Mouse (Mus musculus) hindbrain, embryonic 12.5 days (tissue): ENCODE measurements around the gene Fam167b. TPM values are rescaled to one million over a fixed set of nuclear protein-coding genes. Genes with fewer than 3 reads are reported as not detected.
A peak's percentile ranks its signal among the peaks of the same experiment; 100 is the strongest.

ENCODE experiments used
- ATAC-seq: fragments of 200-750 bp; cut with Nextera tagmentation; 2 replicates; pipeline ENCODE4 v1.8.0; 2017; ENCODE audit warnings: moderate TSS enrichment; ENCODE audit not compliant: low FRiP score
- H3K27ac ChIP-seq: fragments of 300-500 bp; sonication (generic); 2 replicates; pipeline ENCODE4 v1.5.1; 2016; ENCODE audit warnings: mild to moderate bottlenecking
- H3K27me3 ChIP-seq: fragments of 300-500 bp; sonication (generic); 2 replicates; pipeline ENCODE4 v1.6.1; 2016; ENCODE audit warnings: mild to moderate bottlenecking
- H3K36me3 ChIP-seq: fragments of 300-500 bp; sonication (generic); 2 replicates; pipeline ENCODE4 v1.6.1; 2016; ENCODE audit warnings: mild to moderate bottlenecking
- H3K4me1 ChIP-seq: fragments of 300-500 bp; sonication (generic); 2 replicates; pipeline ENCODE4 v1.6.1; 2016
- H3K4me2 ChIP-seq: fragments of 300-500 bp; sonication (generic); replicated peaks from 2 replicates; pipeline ENCODE4 v1.6.1; 2016; ENCODE audit warnings: mild to moderate bottlenecking
- H3K4me3 ChIP-seq: fragments of 300-500 bp; sonication (generic); 2 replicates; pipeline ENCODE4 v1.5.1; 2016; ENCODE audit warnings: mild to moderate bottlenecking
- H3K9ac ChIP-seq: fragments of 300-500 bp; sonication (generic); 2 replicates; pipeline ENCODE4 v1.6.1; 2016; ENCODE audit warnings: mild to moderate bottlenecking, moderate library complexity
- H3K9me3 ChIP-seq: fragments of 300-500 bp; sonication (generic); replicated peaks from 2 replicates; pipeline ENCODE4 v1.6.1; 2016; ENCODE audit warnings: mild to moderate bottlenecking
- WGBS: fragments of 180-500 bp; shearing (Covaris S2); methylation state at CpG from one replicate; pipeline ENCODE4 v1.1.7; 2016; 5-methylcytosine and 5-hydroxymethylcytosine counted together
- polyA plus RNA-seq: library from polyadenylated mRNA; unstranded; fragments of >200 nt; fragmentation: Nextera tagmentation; extraction: Ambion mirVana; gene quantifications from 2 replicates; pipeline ENCODE4 v1.2.1, GENCODE M21; 2016

The Fam167b gene
- polyA plus RNA-seq, 1 experiment from 2014 or later = 1.7 TPM

- no peak overlapping the region for H3K4me3 ChIP-seq
- no peak overlapping the region for H3K9ac ChIP-seq
- no peaks in the 10 kb centered on the region for H3K9me3 ChIP-seq
- no peak overlapping the region for H3K27ac ChIP-seq
- H3K36me3 ChIP-seq = no peaks in the 10 kb centered on the region
- no peak for ATAC-seq
- no peaks in the 10 kb centered on the region for H3K27me3 ChIP-seq
- H3K4me2 ChIP-seq = no peak overlapping the region
- WGBS = 86% methylated on average over 13 of the region's 13 CpGs
- peaks cover 8% of the 10 kb centered on the region; the same call in 1 of the 2 replicates for H3K4me1 ChIP-seq
Measured at GRCm38 (mm10) chr4:129572236-129573092, 5.9 kb downstream of the Fam167b start.

DNA sequence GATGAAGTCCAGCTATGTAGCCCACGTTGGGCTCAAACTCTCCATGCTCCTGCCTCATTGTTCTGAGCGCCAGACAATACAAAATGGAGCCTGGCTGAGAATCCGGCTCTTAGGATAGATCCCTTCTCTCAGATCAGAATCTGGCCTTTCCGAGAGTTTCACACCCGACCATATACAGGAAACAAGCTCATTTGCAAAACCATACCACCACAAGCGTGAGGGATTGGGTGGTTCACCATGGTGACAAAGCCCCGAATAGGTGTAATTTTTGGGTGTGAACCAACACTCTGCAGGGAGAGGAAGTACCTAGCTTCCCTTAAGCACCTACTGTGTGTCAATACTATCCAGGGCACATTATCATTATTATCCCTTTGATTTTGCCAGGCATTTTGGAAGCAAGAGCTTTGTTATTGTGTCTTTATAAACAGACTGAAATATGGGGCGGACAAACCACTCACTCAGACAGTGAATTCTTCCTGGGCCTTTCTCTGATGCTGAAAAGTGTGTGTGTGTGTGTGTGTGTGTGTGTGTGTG, 6.7 kb downstream of the Fam167b start:
- 77% methylated on average over 8 of the region's 8 CpGs for WGBS
- Histone ChIP-seq H3K9me3 (no peaks in the 10 kb centered on the region), H3K4me3 (no peak overlapping the region), H3K36me3 (no peaks in the 10 kb centered on the region), H3K27me3 (no peaks in the 10 kb centered on the region), H3K4me2 (no peak overlapping the region), H3K4me1 (0 out of 2 replicates have a peak, but pooled peaks cover 4% of the 10 kb centered on the region), H3K9ac (no peak overlapping the region), H3K27ac (no peak overlapping the region)
- no peak for ATAC-seq

GRCm38 (mm10) chr4:129570028-129570427, 8.3 kb downstream of the Fam167b start:
- H3K9ac ChIP-seq = no peak overlapping the region
- 0 out of 2 replicates have a peak, but pooled peaks cover under 1% of the 10 kb centered on the region for H3K4me1 ChIP-seq
- no peak overlapping the region for H3K4me3 ChIP-seq
- no peak overlapping the region for H3K27ac ChIP-seq
- H3K9me3 ChIP-seq = no peaks in the 10 kb centered on the region
- no peaks in the 10 kb centered on the region for H3K27me3 ChIP-seq
- no peaks in the 10 kb centered on the region for H3K36me3 ChIP-seq
- no peak for ATAC-seq
- WGBS = 90% methylated on average over 6 of the region's 6 CpGs
- H3K4me2 ChIP-seq = no peak overlapping the region

- WGBS = 92% methylated on average over 7 of the region's 7 CpGs
- Histone ChIP-seq H3K9me3 (no peaks in the 10 kb centered on the region), H3K4me2 (no peak overlapping the region), H3K27ac (no peak overlapping the region), H3K4me1 (0 out of 2 replicates have a peak, but pooled peaks cover 3% of the 10 kb centered on the region), H3K27me3 (no peaks in the 10 kb centered on the region), H3K36me3 (no peaks in the 10 kb centered on the region), H3K9ac (no peak overlapping the region), H3K4me3 (no peak overlapping the region)
- ATAC-seq = no peak
Measured at GRCm38 (mm10) chr4:129568366-129568765, 10.0 kb downstream of the Fam167b start.

GRCm38 (mm10) chr4:129565139-129565538, 13.2 kb downstream of the Fam167b start:
- Histone ChIP-seq H3K9ac (no peak overlapping the region), H3K36me3 (no peaks in the 10 kb centered on the region), H3K27ac (no peak overlapping the region), H3K27me3 (no peaks in the 10 kb centered on the region), H3K4me2 (no peak overlapping the region), H3K9me3 (no peaks in the 10 kb centered on the region), H3K4me3 (no peak overlapping the region), H3K4me1 (0 out of 2 replicates have a peak, but pooled peaks cover 3% of the 10 kb centered on the region)
- ATAC-seq = no peak
- 89% methylated on average over 6 of the region's 6 CpGs for WGBS

DNA sequence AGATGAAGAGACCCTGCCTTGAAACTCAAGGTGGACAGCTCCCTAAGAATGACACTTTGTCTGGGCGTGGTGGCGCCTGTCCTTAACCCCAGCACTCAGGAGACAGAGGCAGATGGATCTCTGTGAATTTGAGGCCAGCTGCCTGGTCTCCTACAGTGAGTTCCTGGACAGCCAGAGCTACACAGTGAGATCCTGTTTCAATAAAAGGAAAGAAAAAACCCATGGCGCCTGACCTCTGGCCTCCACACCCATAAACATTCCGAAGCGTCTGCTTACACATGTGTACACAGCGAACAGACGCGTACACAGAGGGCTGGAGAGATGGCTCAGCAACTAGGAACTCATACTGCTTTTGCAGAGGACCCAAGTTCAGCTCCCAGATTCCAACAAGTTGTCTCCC, 14.6 kb downstream of the Fam167b start:
- H3K9ac ChIP-seq = no peak overlapping the region
- H3K9me3 ChIP-seq = no peaks in the 10 kb centered on the region
- 0 out of 2 replicates have a peak, but pooled peaks cover 3% of the 10 kb centered on the region for H3K4me1 ChIP-seq
- H3K36me3 ChIP-seq = no peaks in the 10 kb centered on the region
- H3K4me3 ChIP-seq = no peak overlapping the region
- no peak overlapping the region for H3K27ac ChIP-seq
- ATAC-seq = no peak
- WGBS = 62% methylated on average over 8 of the region's 8 CpGs
- H3K27me3 ChIP-seq = no peaks in the 10 kb centered on the region
- H3K4me2 ChIP-seq = no peak overlapping the region

DNA sequence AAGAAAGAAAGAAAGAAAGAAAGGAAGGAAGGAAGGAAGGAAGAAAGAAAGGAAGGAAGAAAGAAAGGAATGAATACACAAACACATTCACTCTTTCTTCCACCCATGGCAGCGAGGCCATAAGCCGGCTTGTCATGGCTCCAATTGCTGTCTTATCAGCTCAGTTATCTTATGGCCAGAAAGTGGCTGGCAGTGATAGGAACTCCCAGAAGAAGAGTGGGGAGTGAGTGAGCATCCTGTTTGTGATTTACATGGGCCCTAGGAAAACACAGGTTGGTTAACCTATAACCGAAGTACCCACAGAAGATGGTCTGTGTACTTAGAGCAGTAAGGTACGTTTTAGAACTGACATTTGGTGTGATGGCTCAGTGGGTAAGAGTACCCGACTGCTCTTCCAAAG, 17.2 kb downstream of the Fam167b start:
- Histone ChIP-seq H3K9me3 (no peaks in the 10 kb centered on the region), H3K27me3 (no peaks in the 10 kb centered on the region; the same call in 1 of the 2 replicates), H3K27ac (no peak overlapping the region), H3K4me1 (0 out of 2 replicates have a peak, but pooled peaks cover 3% of the 10 kb centered on the region), H3K4me3 (no peak overlapping the region), H3K4me2 (no peak overlapping the region), H3K9ac (no peak overlapping the region), H3K36me3 (no peaks in the 10 kb centered on the region)
- WGBS = 95% methylated on average over 5 of the region's 5 CpGs
- ATAC-seq = no peak

DNA sequence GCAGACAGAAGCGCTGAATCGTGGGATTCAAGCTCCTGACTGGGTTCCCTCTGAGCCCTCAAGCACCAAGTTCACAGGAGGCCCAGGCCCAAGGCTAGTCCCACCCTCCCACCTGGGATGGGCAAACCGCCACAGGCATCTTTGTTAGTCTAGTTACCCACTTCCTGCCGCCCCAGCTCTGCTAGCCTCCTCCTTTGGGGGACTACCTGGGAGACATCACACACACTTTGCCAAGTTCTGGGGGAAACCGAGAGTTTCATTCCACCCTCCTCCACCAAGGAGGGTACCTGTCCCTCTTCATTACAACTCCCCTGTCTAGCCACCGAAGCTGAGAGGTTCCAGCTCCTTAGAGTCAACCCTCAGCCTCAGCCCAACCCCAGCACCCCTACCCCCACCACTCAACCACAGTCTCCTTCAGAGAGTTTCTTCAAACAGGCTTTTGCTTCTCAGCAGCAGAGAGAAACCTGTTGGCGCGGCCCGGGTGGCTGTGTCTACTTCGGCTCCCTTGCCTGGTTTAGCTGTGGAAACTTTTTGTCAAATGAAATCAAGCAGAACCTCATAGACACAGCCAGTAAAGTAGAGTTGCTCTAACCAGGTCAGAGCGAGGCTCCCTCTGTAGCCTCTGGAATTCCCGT, 19.9 kb downstream of the Fam167b start:
- Histone ChIP-seq H3K4me2 (no peak overlapping the region), H3K27ac (no peak overlapping the region), H3K4me1 (peaks cover 8% of the 10 kb centered on the region), H3K4me3 (no peak overlapping the region), H3K9me3 (no peaks in the 10 kb centered on the region), H3K36me3 (no peaks in the 10 kb centered on the region), H3K9ac (no peak overlapping the region), H3K27me3 (no peaks in the 10 kb centered on the region; the same call in 1 of the 2 replicates)
- no peak for ATAC-seq
- 86% methylated on average over 12 of the region's 12 CpGs for WGBS

- Histone ChIP-seq H3K27me3 (no peaks in the 10 kb centered on the region; the same call in 1 of the 2 replicates), H3K36me3 (no peaks in the 10 kb centered on the region), H3K4me2 (peak overlapping the region; percentile 67), H3K9ac (peak overlapping the region; percentile 61), H3K4me1 (peaks cover 8% of the 10 kb centered on the region), H3K27ac (no peak overlapping the region), H3K9me3 (no peaks in the 10 kb centered on the region), H3K4me3 (0 out of 2 replicates have a peak overlapping the region, but pooled peaks have one; percentile 41)
- no peak for ATAC-seq
- WGBS = 84% methylated on average over 9 of the region's 9 CpGs
Measured at GRCm38 (mm10) chr4:129557256-129557808, 21.0 kb downstream of the Fam167b start.

DNA sequence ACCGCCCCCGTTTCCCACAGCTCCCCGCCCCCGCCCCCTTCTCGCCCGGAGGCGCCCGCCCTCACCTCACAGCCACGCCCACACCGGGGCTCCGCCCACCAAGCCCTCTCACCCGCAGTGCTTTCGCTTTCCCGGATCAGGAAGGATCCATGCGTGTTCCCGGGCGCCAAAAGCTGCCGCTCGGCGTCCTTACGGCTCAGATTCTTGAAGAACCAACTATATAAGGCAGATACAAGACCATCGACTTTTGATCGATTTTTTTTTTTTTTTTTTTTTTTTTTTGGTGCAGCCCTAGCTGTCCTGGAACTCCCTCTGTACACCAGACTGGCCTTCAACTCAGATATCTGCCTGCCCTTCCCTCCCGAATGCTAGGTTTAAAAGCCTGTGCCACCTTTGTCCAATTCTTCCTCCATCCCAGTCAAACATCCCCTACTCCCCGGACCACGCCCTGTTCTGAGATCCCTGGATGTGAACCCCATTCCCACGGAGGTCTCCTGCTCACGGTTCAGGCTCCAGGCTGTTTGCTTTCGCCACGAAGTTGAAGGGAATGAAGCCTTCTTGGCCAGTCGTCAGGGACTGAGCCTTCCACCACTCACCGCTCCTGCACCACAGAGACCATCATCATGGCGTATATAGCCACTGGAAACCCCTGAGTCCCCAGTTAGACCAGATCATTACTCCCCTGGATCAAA, 21.7 kb downstream of the Fam167b start:
- WGBS = 8% methylated on average over 33 of the region's 33 CpGs
- H3K9ac ChIP-seq = peak overlapping the region; percentile 61
- H3K27me3 ChIP-seq = no peaks in the 10 kb centered on the region; the same call in 1 of the 2 replicates
- H3K36me3 ChIP-seq = no peaks in the 10 kb centered on the region
- peak overlapping the region; percentile 12; the same call in 1 of the 2 replicates for H3K27ac ChIP-seq
- H3K4me3 ChIP-seq = peak overlapping the region; percentile 41
- ATAC-seq = peak; percentile 81
- H3K4me2 ChIP-seq = peak overlapping the region; percentile 67
- H3K9me3 ChIP-seq = no peaks in the 10 kb centered on the region
- peaks cover 8% of the 10 kb centered on the region for H3K4me1 ChIP-seq

GRCm38 (mm10) chr4:129555862-129556531, 22.4 kb downstream of the Fam167b start:
- Histone ChIP-seq H3K9me3 (no peaks in the 10 kb centered on the region), H3K27ac (0 out of 2 replicates have a peak overlapping the region, but pooled peaks have one; percentile 3), H3K4me1 (peaks cover 8% of the 10 kb centered on the region), H3K4me3 (peak overlapping the region; percentile 41), H3K9ac (peak overlapping the region; percentile 61), H3K4me2 (peak overlapping the region; percentile 67), H3K36me3 (no peaks in the 10 kb centered on the region), H3K27me3 (no peaks in the 10 kb centered on the region; the same call in 1 of the 2 replicates)
- 1% methylated on average over 24 of the region's 24 CpGs for WGBS
- peak; percentile 63 for ATAC-seq
